Mouse (Mus musculus) left cerebral cortex, postnatal 10 days (tissue): ENCODE results near the gene Fgf14. TPM values are rescaled to one million over a fixed set of nuclear protein-coding genes. Genes with fewer than 3 reads are reported as not detected.
"Not testable (repeated sequence)": the region's sequence is repeated elsewhere in the genome, so short reads cannot be mapped to it uniquely, and the experiment has no call there.

Experiments used
- DNase-seq, 2 experiments: peaks; one replicate each; pipeline ENCODE4 v3.0.0; 2021 to 2022; ENCODE audit warnings: low spot score in 2 of 2, mixed read lengths in 1 of 2; ENCODE audit errors: extremely low spot score in 1 of 2
- intact Hi-C: fragments of 180-260 bp; cut with DNase I; formaldehyde crosslinking; loops from one replicate; pipeline ENCODE4 v1.15.1; 2025
- total RNA-seq, 2 experiments: library from RNA; stranded (reverse); gene quantifications; 2 replicates each; pipeline ENCODE4 v1.2.3; 2021

The Fgf14 gene
- total RNA-seq, 2 experiments from 2014 or later, result 50.3 TPM

GRCm38 (mm10) chr14:124532051-124532450 is 144.9 kb downstream of the Fgf14 start:
- DNase-seq, result no peak
- intact Hi-C loops, result no loop called here

GRCm38 (mm10) chr14:124512009-124512408 is 164.9 kb downstream of the Fgf14 start:
- intact Hi-C loops, result no loop called here
- no peak for DNase-seq

GRCm38 (mm10) chr14:124488971-124489370 is 188.0 kb downstream of the Fgf14 start:
- no peak for DNase-seq
- intact Hi-C loops, result no loop called here

- DNase-seq, result peak in 1 of 2 experiments; percentile 14
- intact Hi-C loops, result no loop called here
Measured at GRCm38 (mm10) chr14:124485261-124485660, 191.7 kb downstream of the Fgf14 start.

- no peak for DNase-seq
- intact Hi-C loops, result no loop called here
Measured at GRCm38 (mm10) chr14:124474066-124474667, 202.8 kb downstream of the Fgf14 start.

GRCm38 (mm10) chr14:124470909-124471308 is 206.0 kb downstream of the Fgf14 start:
- no peak for DNase-seq
- intact Hi-C loops, result no loop called here

GRCm38 (mm10) chr14:124455120-124455519 is 221.8 kb downstream of the Fgf14 start:
- no peak for DNase-seq
- intact Hi-C loops, result no loop called here

- no peak for DNase-seq
- intact Hi-C loops, result no loop called here
Measured at GRCm38 (mm10) chr14:124446096-124446840, 230.7 kb downstream of the Fgf14 start.

- DNase-seq, result no peak
- intact Hi-C loops, result no loop called here
Measured at GRCm38 (mm10) chr14:124444831-124445230, 232.1 kb downstream of the Fgf14 start.

- DNase-seq, intact Hi-C loops: not testable (repeated sequence)
Measured at GRCm38 (mm10) chr14:124439298-124439697, 237.6 kb downstream of the Fgf14 start.

- no peak for DNase-seq
- intact Hi-C loops, result loop anchor here (10.0 kb wide), 1 partner anchor 263 kb away; the partner anchor contains the start of gene Fgf14
Measured at GRCm38 (mm10) chr14:124411890-124412289, 265.0 kb downstream of the Fgf14 start.

GRCm38 (mm10) chr14:124410945-124411344 is 266.0 kb downstream of the Fgf14 start:
- intact Hi-C loops, result loop anchor here (10.0 kb wide), 1 partner anchor 264 kb away; the partner anchor contains the start of gene Fgf14
- DNase-seq, result peak in 1 of 2 experiments; percentile 18

- intact Hi-C loops, result no loop called here
- DNase-seq, result no peak
Measured at GRCm38 (mm10) chr14:124328391-124328790, 348.5 kb downstream of the Fgf14 start.

GRCm38 (mm10) chr14:124319017-124319718 is 357.8 kb downstream of the Fgf14 start:
- intact Hi-C loops, result no loop called here
- DNase-seq, result no peak

- intact Hi-C loops, result no loop called here
- DNase-seq, result no peak
Measured at GRCm38 (mm10) chr14:124315513-124315912, 361.4 kb downstream of the Fgf14 start.

- intact Hi-C loops, result no loop called here
- DNase-seq, result no peak
Measured at GRCm38 (mm10) chr14:124287027-124287426, 389.9 kb downstream of the Fgf14 start.

GRCm38 (mm10) chr14:124278384-124278944 is 398.5 kb downstream of the Fgf14 start:
- intact Hi-C loops, result no loop called here
- DNase-seq, result no peak

GRCm38 (mm10) chr14:124266977-124267376 is 409.9 kb downstream of the Fgf14 start:
- intact Hi-C loops, result no loop called here
- DNase-seq, result no peak

GRCm38 (mm10) chr14:124264541-124265059 is 412.3 kb downstream of the Fgf14 start:
- intact Hi-C loops, result no loop called here
- no peak for DNase-seq
